Mouse (Mus musculus): ENCODE results near the gene Csad. TPM values are rescaled to one million over a fixed set of nuclear protein-coding genes. Genes with fewer than 3 reads are reported as not detected.

Csad gene
- polyA plus RNA-seq, 1 experiment = 0.97 TPM

DNA sequence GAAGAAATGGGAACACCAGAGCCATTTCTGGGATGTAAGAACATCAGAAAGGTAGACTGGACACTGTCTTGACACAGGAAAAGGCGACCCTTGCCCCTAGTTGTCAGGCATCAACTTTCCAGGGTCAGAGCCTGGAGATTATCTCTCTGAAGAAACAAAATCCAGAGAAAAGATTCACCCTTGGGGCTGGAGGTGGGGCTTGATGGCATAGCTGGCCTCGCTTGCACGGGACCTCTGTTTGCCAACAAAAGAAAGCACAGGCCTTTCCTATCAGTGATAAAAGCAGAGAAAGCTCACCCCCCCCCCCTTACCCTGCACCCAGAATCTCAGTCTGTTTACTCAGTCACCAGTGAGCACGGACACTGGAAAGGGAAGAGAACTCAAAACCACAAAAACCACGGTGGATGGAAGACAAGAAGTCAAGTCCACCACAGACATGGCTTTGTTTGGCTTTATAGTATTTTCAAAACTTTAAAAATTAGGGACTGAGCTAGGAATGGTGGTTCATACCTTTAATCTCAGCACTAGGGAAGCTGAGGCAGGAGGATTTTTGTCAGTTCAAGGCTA lies 11.6 kb downstream of the Csad start:
- TF ChIP-seq GATA1 (IDR thresholded peaks at IDR 0.05; ENCODE audit: low read length) = no peak
- TF ChIP-seq TAL1 (IDR thresholded peaks at IDR 0.05; ENCODE audit: low read length) = no peak
- H3K36me3 ChIP-seq (ENCODE audit: control insufficient read depth) = no peaks in the 10 kb centered on the region
- no peaks in the 10 kb centered on the region for H3K27me3 ChIP-seq (ENCODE audit: control insufficient read depth)
- H3K4me3 ChIP-seq (replicated peaks) = no peak overlapping the region
- no peaks in the 10 kb centered on the region for H3K9me3 ChIP-seq (ENCODE audit: control insufficient read depth, low read length)
- H3K4me1 ChIP-seq (ENCODE audit: control insufficient read depth) = peaks cover 9% of the 10 kb centered on the region

DNA sequence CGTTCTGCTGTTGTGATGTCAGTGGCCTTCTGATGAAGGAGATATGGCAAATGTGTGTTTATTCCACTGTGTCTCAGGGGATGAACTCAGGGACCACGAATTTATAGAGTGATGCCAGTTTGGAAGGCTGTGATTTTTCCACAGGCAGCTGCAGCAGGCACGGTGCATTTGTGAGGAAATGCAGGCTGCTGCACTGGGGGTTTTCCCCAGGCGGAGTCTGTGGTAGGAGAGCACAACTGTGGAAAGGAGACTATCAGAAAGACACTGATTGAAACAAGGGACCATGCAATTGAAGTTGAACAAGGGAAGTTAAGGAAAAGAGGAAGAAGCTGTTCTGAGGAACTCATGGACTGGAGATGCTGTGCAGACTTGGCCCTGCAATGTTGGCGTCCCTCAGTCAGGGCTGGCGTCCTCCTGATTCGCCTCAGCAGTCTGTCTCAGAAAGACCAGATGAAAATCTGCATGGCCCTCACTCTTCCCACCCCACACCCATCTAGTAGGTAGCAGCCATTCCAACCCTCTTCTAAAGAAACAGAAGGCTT lies 12.2 kb downstream of the Csad start:
- Histone ChIP-seq H3K4me3 (replicated peaks) (no peak overlapping the region), H3K4me1 (ENCODE audit: control insufficient read depth) (peaks cover 9% of the 10 kb centered on the region), H3K9me3 (ENCODE audit: control insufficient read depth, low read length) (no peaks in the 10 kb centered on the region), H3K36me3 (ENCODE audit: control insufficient read depth) (no peaks in the 10 kb centered on the region), H3K27me3 (ENCODE audit: control insufficient read depth) (no peaks in the 10 kb centered on the region)
- TF ChIP-seq TAL1 (IDR thresholded peaks at IDR 0.05; ENCODE audit: low read length) = no peak
- TF ChIP-seq GATA1 (IDR thresholded peaks at IDR 0.05; ENCODE audit: low read length) = no peak

DNA sequence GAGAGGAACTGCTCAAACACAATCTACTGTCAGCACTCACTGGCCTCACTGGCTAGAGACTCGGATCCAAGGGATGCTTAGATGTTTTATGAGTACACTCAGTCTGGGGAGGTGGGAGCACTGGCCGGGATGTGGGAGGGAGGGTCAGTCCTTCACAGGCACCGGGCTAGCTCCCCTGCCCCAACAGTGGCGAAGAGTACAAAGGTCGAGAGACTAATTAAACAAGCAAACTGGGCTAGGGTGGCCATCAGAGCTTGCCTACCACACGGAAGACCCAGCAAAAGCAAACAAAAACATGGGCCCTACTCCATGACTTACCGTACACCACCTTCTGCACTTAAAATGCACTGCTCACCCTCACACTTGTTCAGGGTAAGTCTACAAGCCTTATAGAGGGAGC lies 12.8 kb downstream of the Csad start:
- H3K4me1 ChIP-seq (ENCODE audit: control insufficient read depth) = peaks cover 9% of the 10 kb centered on the region
- no peak for TF ChIP-seq TAL1 (IDR thresholded peaks at IDR 0.05; ENCODE audit: low read length)
- no peak for TF ChIP-seq GATA1 (IDR thresholded peaks at IDR 0.05; ENCODE audit: low read length)
- no peaks in the 10 kb centered on the region for H3K27me3 ChIP-seq (ENCODE audit: control insufficient read depth)
- no peaks in the 10 kb centered on the region for H3K9me3 ChIP-seq (ENCODE audit: control insufficient read depth, low read length)
- H3K4me3 ChIP-seq (replicated peaks) = no peak overlapping the region
- no peaks in the 10 kb centered on the region for H3K36me3 ChIP-seq (ENCODE audit: control insufficient read depth)

DNA sequence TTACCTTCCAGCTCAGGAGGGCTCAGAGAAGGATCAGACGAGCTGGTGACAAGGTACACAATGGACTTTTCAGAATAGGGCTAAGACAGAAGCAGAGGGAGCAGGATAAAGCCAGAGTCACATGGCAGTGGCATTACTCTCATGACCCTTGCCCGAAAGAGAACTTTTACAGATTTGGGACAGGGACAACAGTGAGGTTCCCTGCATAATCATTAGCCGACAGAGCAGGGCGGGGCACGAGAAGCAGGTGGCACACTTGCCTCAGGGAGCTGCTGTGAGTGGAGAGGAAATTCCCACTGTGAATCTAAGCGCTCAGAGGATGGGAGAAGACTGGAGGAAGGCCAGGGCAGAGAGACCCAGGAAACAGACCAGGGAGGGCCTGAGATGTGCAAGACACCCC lies 15.6 kb downstream of the Csad start:
- Histone ChIP-seq H3K9me3 (ENCODE audit: control insufficient read depth, low read length) (no peaks in the 10 kb centered on the region), H3K27me3 (ENCODE audit: control insufficient read depth) (no peaks in the 10 kb centered on the region), H3K36me3 (ENCODE audit: control insufficient read depth) (peaks cover 2% of the 10 kb centered on the region; the same call in 1 of the 2 replicates), H3K4me3 (replicated peaks) (no peak overlapping the region), H3K4me1 (ENCODE audit: control insufficient read depth) (peaks cover 8% of the 10 kb centered on the region)
- TF ChIP-seq TAL1 (IDR thresholded peaks at IDR 0.05; ENCODE audit: low read length) = no peak
- no peak for TF ChIP-seq GATA1 (IDR thresholded peaks at IDR 0.05; ENCODE audit: low read length)

DNA sequence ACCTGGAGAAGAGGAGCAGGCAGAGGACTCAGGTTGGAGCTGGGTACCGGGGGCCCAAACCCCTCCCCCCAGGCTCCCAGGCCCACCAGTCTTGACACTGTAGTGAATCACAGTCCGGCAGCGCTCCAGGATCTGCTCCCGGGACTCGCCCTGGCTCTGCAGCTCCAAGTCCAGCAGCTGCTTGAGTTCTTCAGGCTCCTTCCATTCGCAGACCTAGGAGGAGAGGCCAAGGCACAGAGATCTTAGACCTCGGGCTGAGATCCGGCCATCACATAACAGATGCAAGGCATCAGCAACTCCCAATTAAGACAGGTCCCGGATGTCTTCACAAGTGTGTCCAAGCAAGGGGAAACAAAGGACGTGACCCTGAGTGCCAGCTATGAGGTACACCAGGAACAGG lies 16.4 kb downstream of the Csad start:
- TF ChIP-seq GATA1 (IDR thresholded peaks at IDR 0.05; ENCODE audit: low read length) (no peak), TAL1 (IDR thresholded peaks at IDR 0.05; ENCODE audit: low read length) (no peak)
- Histone ChIP-seq H3K4me3 (replicated peaks) (no peak overlapping the region), H3K36me3 (ENCODE audit: control insufficient read depth) (peaks cover 3% of the 10 kb centered on the region; the same call in 1 of the 2 replicates), H3K27me3 (ENCODE audit: control insufficient read depth) (no peaks in the 10 kb centered on the region), H3K9me3 (ENCODE audit: control insufficient read depth, low read length) (no peaks in the 10 kb centered on the region), H3K4me1 (ENCODE audit: control insufficient read depth) (peaks cover 8% of the 10 kb centered on the region)

DNA sequence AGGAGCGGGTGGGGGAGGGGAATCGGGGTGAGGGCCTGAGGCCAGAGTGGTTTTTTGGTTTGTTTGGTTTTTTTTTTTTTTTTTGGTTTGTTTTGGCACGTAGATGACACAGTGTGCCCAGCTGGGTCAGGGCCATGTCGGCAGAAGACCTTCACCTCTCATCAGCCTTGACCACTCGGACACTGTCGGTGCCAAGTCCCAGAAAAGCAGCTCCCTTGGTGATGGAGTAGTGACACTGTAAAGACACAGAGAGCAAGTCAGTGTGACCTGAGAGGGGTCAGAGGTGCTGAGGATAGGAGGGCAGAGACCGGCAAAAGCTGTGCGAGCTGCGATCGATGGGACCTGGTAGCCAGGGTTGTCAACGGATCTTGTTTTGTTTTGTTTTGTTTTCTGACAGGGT lies 18.3 kb downstream of the Csad start:
- Histone ChIP-seq H3K27me3 (ENCODE audit: control insufficient read depth) (no peaks in the 10 kb centered on the region), H3K4me3 (replicated peaks) (no peak overlapping the region), H3K36me3 (ENCODE audit: control insufficient read depth) (peaks cover 3% of the 10 kb centered on the region; the same call in 1 of the 2 replicates), H3K4me1 (ENCODE audit: control insufficient read depth) (peaks cover 8% of the 10 kb centered on the region), H3K9me3 (ENCODE audit: control insufficient read depth, low read length) (no peaks in the 10 kb centered on the region)
- TF ChIP-seq GATA1 (IDR thresholded peaks at IDR 0.05; ENCODE audit: low read length) = no peak
- no peak for TF ChIP-seq TAL1 (IDR thresholded peaks at IDR 0.05; ENCODE audit: low read length)

DNA sequence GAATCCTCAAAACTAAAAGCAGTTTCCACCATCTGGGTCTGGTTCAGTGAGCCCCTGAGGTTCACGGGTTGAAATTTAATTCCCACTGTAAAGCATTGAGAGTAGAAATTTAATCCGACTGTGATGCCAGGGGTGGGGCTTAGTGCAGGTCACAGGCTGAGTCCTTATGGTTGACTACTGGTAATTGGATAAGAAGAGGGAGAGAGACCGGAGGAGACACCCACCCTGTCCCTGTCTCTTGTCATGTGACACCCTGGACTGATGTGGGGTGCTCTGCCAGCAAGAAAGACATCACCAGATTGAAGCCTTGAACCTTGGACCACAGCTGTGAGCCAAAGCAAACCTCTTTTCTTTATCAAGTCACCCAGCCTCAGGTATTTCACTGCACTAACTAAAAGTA lies 21.4 kb downstream of the Csad start:
- Histone ChIP-seq H3K4me1 (ENCODE audit: control insufficient read depth) (peaks cover 6% of the 10 kb centered on the region), H3K36me3 (ENCODE audit: control insufficient read depth) (peaks cover 6% of the 10 kb centered on the region; the same call in 1 of the 2 replicates), H3K27me3 (ENCODE audit: control insufficient read depth) (no peaks in the 10 kb centered on the region), H3K4me3 (replicated peaks) (no peak overlapping the region), H3K9me3 (ENCODE audit: control insufficient read depth, low read length) (no peaks in the 10 kb centered on the region)
- TF ChIP-seq GATA1 (IDR thresholded peaks at IDR 0.05; ENCODE audit: low read length) (no peak), TAL1 (IDR thresholded peaks at IDR 0.05; ENCODE audit: low read length) (no peak)

DNA sequence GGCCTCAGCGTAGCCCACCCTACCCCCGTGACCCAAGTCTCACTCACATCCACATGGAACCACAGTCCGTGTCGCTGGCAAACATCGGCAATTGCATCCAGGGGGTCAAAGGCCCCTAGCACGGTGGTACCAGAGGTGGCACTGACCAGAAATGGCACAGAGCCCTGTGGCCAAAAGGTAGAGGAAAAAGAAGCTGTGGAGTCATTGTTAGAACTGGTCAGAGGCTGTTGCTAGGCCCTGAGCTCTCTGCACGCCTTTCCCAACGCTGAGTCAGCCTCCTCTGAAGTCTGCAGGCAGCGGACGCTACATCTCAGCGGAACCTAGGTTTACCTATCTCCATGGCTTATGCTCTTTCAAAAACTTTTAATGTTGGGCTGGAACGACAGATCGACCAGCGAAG lies 24.6 kb downstream of the Csad start:
- H3K4me3 ChIP-seq (replicated peaks) = no peak overlapping the region
- H3K36me3 ChIP-seq (ENCODE audit: control insufficient read depth) = peaks cover 10% of the 10 kb centered on the region; the same call in 1 of the 2 replicates
- H3K27me3 ChIP-seq (ENCODE audit: control insufficient read depth) = no peaks in the 10 kb centered on the region
- TF ChIP-seq GATA1 (IDR thresholded peaks at IDR 0.05; ENCODE audit: low read length) = no peak
- peaks cover 21% of the 10 kb centered on the region for H3K4me1 ChIP-seq (ENCODE audit: control insufficient read depth)
- no peaks in the 10 kb centered on the region for H3K9me3 ChIP-seq (ENCODE audit: control insufficient read depth, low read length)

DNA sequence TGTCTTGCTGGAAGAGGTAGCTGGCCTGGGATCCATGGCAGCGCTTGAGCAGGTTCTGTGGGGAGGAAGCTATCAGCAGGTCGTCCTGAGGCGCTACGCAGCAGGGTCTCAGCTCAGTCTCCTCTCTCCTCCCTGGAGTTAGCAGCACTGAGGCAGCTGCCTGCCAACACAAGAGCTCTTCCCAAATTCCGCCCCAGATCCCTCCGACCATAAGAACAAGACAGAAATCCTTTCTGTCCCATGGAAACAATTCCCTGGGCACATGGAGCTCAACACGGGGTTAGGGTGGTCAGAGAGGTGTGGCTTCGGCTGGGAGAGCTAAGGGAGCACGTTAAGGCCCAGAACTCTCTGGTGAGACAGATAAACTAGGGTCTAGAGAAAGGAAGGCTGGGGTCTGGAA lies 25.4 kb downstream of the Csad start:
- Histone ChIP-seq H3K4me1 (ENCODE audit: control insufficient read depth) (peaks cover 21% of the 10 kb centered on the region), H3K27me3 (ENCODE audit: control insufficient read depth) (no peaks in the 10 kb centered on the region), H3K9me3 (ENCODE audit: control insufficient read depth, low read length) (no peaks in the 10 kb centered on the region), H3K36me3 (ENCODE audit: control insufficient read depth) (peaks cover 10% of the 10 kb centered on the region; the same call in 1 of the 2 replicates), H3K4me3 (replicated peaks) (no peak overlapping the region)
- no peak for TF ChIP-seq TAL1 (IDR thresholded peaks at IDR 0.05; ENCODE audit: low read length)
- TF ChIP-seq GATA1 (IDR thresholded peaks at IDR 0.05; ENCODE audit: low read length) = no peak

DNA sequence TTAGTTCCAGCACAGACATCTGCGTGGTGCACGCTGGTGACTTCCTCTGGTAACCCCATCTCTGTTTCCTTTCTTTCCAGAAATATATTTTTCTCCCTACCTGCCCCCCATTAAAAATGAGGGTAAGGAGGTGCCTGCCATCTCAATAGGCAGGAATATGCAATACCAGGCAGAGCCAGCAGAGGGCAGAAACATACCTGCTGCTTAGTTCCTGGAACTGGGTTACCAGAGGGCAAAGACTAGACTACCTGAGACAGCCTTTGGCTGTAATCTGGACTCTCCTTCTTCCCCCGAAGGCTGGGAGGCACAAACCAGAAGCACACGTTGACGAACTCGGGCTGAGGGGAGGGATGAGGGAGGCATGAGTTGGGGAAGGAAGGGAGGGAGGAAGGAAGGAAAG lies 26.2 kb downstream of the Csad start:
- Histone ChIP-seq H3K4me3 (replicated peaks) (no peak overlapping the region), H3K36me3 (ENCODE audit: control insufficient read depth) (peaks cover 7% of the 10 kb centered on the region; the same call in 1 of the 2 replicates), H3K9me3 (ENCODE audit: control insufficient read depth, low read length) (no peaks in the 10 kb centered on the region), H3K27me3 (ENCODE audit: control insufficient read depth) (no peaks in the 10 kb centered on the region), H3K4me1 (ENCODE audit: control insufficient read depth) (peaks cover 21% of the 10 kb centered on the region)
- no peak for TF ChIP-seq GATA1 (IDR thresholded peaks at IDR 0.05; ENCODE audit: low read length)
- TF ChIP-seq TAL1 (IDR thresholded peaks at IDR 0.05; ENCODE audit: low read length) = no peak
